Mouse (Mus musculus): Measurements from ENCODE around the gene Acer1. TPM values are rescaled to one million over a fixed set of nuclear protein-coding genes. Genes with fewer than 3 reads are reported as not detected.

Gene Acer1
- polyA plus RNA-seq (2016; fragmentation: Nextera tagmentation; extraction: Ambion mirVana) = not detected in 2 replicates

DNA sequence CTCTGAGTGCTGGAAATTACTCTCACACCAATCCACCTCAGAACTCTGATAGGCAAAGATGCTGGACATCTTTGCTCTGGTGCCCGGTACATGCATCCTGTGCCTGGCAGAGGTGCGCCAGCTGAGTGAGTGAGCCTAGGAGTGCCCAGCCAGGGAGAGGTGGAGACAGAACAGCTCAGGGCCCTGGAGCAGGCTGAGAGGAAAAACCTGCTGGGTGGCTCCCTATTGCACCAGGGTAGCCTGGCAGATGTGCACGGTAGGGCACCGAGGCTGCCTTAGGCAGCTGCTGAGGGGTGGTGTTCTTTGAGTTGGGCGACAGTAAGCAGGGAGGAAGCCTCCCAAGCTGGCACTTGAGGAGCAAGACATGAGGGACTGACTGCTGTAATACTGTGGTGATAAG lies at the start of gene Acer1:
TSS of gene Acer1 (minus strand) at position 114 of the 400 bp plus-strand sequence.
- H3K4me2 ChIP-seq = no peak within 1 kb of the TSS
- H3K4me3 ChIP-seq (replicated peaks) = no peak within 1 kb of the TSS
- H3K27ac ChIP-seq = no peak within 1 kb of the TSS
- H3K4me1 ChIP-seq = no peaks in the 10 kb centered on the region
- H3K9me3 ChIP-seq = no peaks in the 10 kb centered on the region
- ATAC-seq (ENCODE audit: low FRiP score) = no peak
- H3K27me3 ChIP-seq = peaks cover 3% of the 10 kb centered on the region; the same call in 1 of the 2 replicates
- no peaks in the 10 kb centered on the region for H3K36me3 ChIP-seq (replicated peaks)
- no peak within 1 kb of the TSS for H3K9ac ChIP-seq
- WGBS = 76% methylated on average over 5 of the region's 5 CpGs

DNA sequence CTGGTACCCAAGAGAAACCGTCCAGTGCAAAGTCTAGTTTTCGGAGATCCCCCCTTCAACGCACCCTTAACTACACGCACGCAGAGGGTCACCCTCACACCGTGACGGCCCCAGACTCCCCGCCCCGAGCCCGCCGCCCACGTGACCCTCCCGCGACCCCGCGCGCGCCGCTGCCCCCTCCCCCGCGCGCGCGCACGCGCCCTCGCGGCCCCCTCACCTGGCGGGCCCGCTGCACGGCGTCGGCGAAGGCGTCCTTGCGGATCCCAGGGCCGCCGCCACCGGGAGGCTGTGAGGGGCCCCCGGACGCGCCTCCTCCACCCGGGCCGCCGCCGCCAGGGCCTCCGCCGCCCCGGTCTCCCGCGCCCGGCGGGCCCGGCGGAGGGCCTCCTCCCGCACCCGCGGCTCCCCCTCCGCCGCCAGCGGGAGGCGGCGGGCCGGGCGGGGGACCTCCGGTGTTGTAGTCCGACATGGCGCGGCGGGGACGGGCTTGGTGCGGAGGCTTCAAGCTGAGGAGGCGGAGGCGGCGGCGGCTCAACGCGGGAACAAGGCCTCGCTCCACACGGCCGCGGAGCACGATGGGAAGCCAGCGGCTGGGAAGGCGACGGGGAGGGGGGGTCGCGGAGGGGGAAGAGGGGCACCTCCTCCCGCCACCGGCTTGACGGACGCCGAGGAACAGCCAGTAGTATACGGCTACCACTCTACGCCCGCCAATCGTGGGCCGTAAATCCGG lies 49.2 kb upstream of the Acer1 start, which contains the start of gene Khsrp:
TSS of gene Khsrp (minus strand) at position 592 of the 730 bp plus-strand sequence.
- peak; percentile 0; the same call in 1 of the 2 replicates for ATAC-seq (ENCODE audit: low FRiP score)
- peaks cover 26% of the 10 kb centered on the region for H3K4me1 ChIP-seq
- H3K27me3 ChIP-seq = no peaks in the 10 kb centered on the region; the same call in 1 of the 2 replicates
- 2% methylated on average over 74 of the region's 99 CpGs for WGBS
- peak within 1 kb of the TSS; percentile 96 for H3K27ac ChIP-seq
- H3K9me3 ChIP-seq = no peaks in the 10 kb centered on the region
- H3K9ac ChIP-seq = peak within 1 kb of the TSS; percentile 100
- H3K4me2 ChIP-seq = peak within 1 kb of the TSS; percentile 96
- H3K36me3 ChIP-seq (replicated peaks) = peaks cover 31% of the 10 kb centered on the region
- peak within 1 kb of the TSS; percentile 96 for H3K4me3 ChIP-seq (replicated peaks)

GRCm38 (mm10) chr17:57029691-57030090 lies 47.8 kb upstream of the Acer1 start:
- peaks cover 45% of the 10 kb centered on the region for H3K36me3 ChIP-seq (replicated peaks)
- 63% methylated on average over 8 of the region's 8 CpGs for WGBS

GRCm38 (mm10) chr17:57027471-57027870 lies 45.5 kb upstream of the Acer1 start:
- Histone ChIP-seq H3K4me1 (peaks cover 23% of the 10 kb centered on the region), H3K9me3 (no peaks in the 10 kb centered on the region), H3K27ac (no peak overlapping the region), H3K4me3 (replicated peaks) (no peak overlapping the region), H3K36me3 (replicated peaks) (peaks cover 67% of the 10 kb centered on the region), H3K27me3 (no peaks in the 10 kb centered on the region), H3K4me2 (no peak overlapping the region), H3K9ac (no peak overlapping the region)
- ATAC-seq (ENCODE audit: low FRiP score) = no peak
- WGBS = 94% methylated on average over 4 of the region's 4 CpGs

More at GRCm38 (mm10) chr17:57029691-57030090, 47.8 kb upstream of the Acer1 start:
- peak overlapping the region; percentile 100 for H3K9ac ChIP-seq
- no peak for ATAC-seq (ENCODE audit: low FRiP score)
- H3K27me3 ChIP-seq = no peaks in the 10 kb centered on the region
- H3K4me1 ChIP-seq = peaks cover 26% of the 10 kb centered on the region
- H3K4me2 ChIP-seq = peak overlapping the region; percentile 96
- H3K4me3 ChIP-seq (replicated peaks) = peak overlapping the region; percentile 96
- no peak overlapping the region for H3K27ac ChIP-seq
- no peaks in the 10 kb centered on the region for H3K9me3 ChIP-seq

- ATAC-seq (ENCODE audit: low FRiP score) = no peak
- Histone ChIP-seq H3K4me2 (no peak overlapping the region), H3K4me3 (replicated peaks) (no peak overlapping the region), H3K27me3 (no peaks in the 10 kb centered on the region), H3K27ac (no peak overlapping the region), H3K9ac (no peak overlapping the region), H3K4me1 (no peaks in the 10 kb centered on the region), H3K9me3 (no peaks in the 10 kb centered on the region), H3K36me3 (replicated peaks) (peaks cover 69% of the 10 kb centered on the region)
- WGBS = 89% methylated on average over 5 of the region's 5 CpGs
Observed at GRCm38 (mm10) chr17:57020960-57021359, 39.0 kb upstream of the Acer1 start.

DNA sequence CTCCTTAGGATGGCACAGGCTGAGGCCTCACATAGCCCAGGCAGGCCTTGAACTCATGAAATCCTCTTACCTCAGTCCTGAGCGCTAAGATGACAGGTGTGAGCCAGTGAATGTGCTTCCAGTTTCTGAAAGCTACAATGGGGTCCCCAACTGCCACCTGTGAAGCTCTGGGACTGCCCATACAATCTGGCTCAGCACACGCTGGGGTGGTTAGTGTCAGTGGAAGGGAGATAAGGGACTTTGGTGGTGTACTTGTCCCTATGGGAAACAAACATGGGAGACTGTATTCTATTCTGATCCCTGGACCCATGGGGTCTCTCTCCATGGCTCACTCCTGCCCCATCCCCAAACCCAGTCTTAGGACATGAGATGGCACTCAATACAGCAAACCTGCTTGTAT lies 37.8 kb upstream of the Acer1 start:
- Histone ChIP-seq H3K36me3 (replicated peaks) (peaks cover 56% of the 10 kb centered on the region), H3K4me3 (replicated peaks) (no peak overlapping the region), H3K4me2 (no peak overlapping the region), H3K9ac (no peak overlapping the region), H3K27ac (no peak overlapping the region), H3K4me1 (no peaks in the 10 kb centered on the region), H3K9me3 (no peaks in the 10 kb centered on the region), H3K27me3 (no peaks in the 10 kb centered on the region)
- ATAC-seq (ENCODE audit: low FRiP score) = no peak
- WGBS = 79% methylated on average over 2 of the region's 2 CpGs

- WGBS = 72% methylated on average over 13 of the region's 13 CpGs
- no peak for ATAC-seq (ENCODE audit: low FRiP score)
- Histone ChIP-seq H3K9me3 (no peaks in the 10 kb centered on the region), H3K4me2 (peak overlapping the region; percentile 86), H3K4me3 (replicated peaks) (peak overlapping the region; percentile 72), H3K27me3 (no peaks in the 10 kb centered on the region), H3K4me1 (peaks cover 24% of the 10 kb centered on the region), H3K9ac (peak overlapping the region; percentile 78; the same call in 1 of the 2 replicates), H3K27ac (peak overlapping the region; percentile 95), H3K36me3 (replicated peaks) (peaks cover 21% of the 10 kb centered on the region)
Observed at GRCm38 (mm10) chr17:57012245-57012795, 30.4 kb upstream of the Acer1 start.

DNA sequence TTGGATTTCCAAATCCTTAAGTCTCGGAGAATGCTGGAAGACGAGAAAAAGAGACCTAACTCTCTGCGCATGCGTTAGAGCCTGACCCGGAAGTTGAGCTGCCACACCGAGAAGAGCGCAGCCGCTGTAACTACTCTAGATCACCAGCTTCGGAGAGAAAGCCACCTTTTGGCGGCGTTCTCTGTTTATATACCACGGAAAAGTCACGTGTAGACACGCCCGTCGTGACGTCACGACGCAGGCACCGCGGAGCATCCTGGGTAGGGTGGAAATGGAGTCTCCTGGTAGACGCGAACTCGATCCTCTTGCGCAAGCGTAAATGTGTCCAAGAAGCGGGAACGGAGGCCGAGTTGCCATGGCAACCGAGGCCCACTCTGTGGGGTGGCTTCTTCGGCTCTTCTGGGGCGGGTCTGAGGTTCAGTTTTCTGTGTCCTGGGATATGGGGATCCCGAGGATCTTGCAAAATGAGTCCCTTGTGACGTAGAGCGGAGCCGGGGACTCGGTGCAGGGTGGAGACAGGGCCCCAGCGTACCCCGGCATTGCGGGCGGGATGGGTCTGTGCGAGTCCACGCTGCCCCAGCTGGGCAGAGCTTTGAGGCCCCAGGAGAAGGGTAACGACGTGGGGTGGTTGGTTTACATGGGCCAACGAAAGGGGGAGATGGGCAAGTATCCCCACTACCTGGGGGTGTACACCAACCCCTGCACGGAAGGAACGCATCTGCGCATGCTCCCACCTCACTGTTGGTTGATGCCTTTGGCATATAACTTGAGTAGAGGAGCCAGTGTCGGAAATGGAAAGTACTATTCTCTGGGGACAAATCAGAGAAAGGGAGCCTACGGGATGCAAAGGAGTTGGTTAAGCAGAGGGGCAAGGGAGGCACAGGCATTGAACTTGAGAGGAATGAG lies 29.6 kb upstream of the Acer1 start, which contains the start of the genes Gtf2f1 and Gm17949:
TSS of gene Gtf2f1 (minus strand) at position 53 of the 906 bp plus-strand sequence.
TSS of gene Gm17949 (plus strand) at position 234 of the 906 bp plus-strand sequence.
- peaks cover 24% of the 10 kb centered on the region for H3K4me1 ChIP-seq
- peaks cover 29% of the 10 kb centered on the region for H3K36me3 ChIP-seq (replicated peaks)
- peak; percentile 93 for ATAC-seq (ENCODE audit: low FRiP score)
- H3K9me3 ChIP-seq = no peaks in the 10 kb centered on the region
- no peaks in the 10 kb centered on the region for H3K27me3 ChIP-seq
- peak within 1 kb of the TSS; percentile 95 for H3K27ac ChIP-seq
- H3K4me3 ChIP-seq (replicated peaks) = peak within 1 kb of the TSS; percentile 72
- peak within 1 kb of the TSS; percentile 88 for H3K4me2 ChIP-seq
- H3K9ac ChIP-seq = peak within 1 kb of the TSS; percentile 81
- under 1% methylated on average over 51 of the region's 51 CpGs for WGBS

GRCm38 (mm10) chr17:57010911-57011235 lies 28.9 kb upstream of the Acer1 start:
- peak; percentile 54 for ATAC-seq (ENCODE audit: low FRiP score)
- peak overlapping the region; percentile 51 for H3K27ac ChIP-seq
- H3K9me3 ChIP-seq = no peaks in the 10 kb centered on the region
- H3K4me1 ChIP-seq = peaks cover 24% of the 10 kb centered on the region
- no peaks in the 10 kb centered on the region for H3K27me3 ChIP-seq
- H3K9ac ChIP-seq = peak overlapping the region; percentile 81
- H3K36me3 ChIP-seq (replicated peaks) = peaks cover 36% of the 10 kb centered on the region
- 1% methylated on average over 19 of the region's 19 CpGs for WGBS
- H3K4me3 ChIP-seq (replicated peaks) = peak overlapping the region; percentile 72
- H3K4me2 ChIP-seq = peak overlapping the region; percentile 88

GRCm38 (mm10) chr17:57007137-57007905 lies 25.4 kb upstream of the Acer1 start:
- no peaks in the 10 kb centered on the region for H3K9me3 ChIP-seq
- 93% methylated on average over 13 of the region's 13 CpGs for WGBS
- H3K27ac ChIP-seq = no peak overlapping the region
- H3K4me3 ChIP-seq (replicated peaks) = no peak overlapping the region
- peaks cover 20% of the 10 kb centered on the region for H3K4me1 ChIP-seq
- H3K9ac ChIP-seq = no peak overlapping the region
- peaks cover 70% of the 10 kb centered on the region for H3K36me3 ChIP-seq (replicated peaks)
- H3K27me3 ChIP-seq = no peaks in the 10 kb centered on the region
- ATAC-seq (ENCODE audit: low FRiP score) = no peak
- H3K4me2 ChIP-seq = no peak overlapping the region

DNA sequence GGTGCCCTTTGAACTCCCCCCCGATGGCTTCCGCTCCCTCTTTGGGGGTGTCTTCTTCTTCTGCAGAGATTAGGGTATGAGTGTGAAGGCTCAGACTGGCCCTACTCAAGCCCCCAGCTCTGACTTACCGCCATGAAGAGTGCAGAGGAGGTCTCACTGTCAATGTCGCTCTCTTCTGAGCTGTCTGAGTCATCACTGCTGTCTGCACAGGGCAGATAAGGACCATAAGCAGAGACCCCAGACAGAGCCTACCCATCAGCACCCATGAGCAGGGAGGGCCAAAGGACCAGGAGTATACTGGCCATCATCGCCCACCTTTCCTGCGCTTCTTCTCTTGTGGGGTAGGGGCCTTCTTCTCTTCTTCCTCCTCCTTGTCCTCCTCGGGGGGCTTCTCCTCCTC lies 22.1 kb upstream of the Acer1 start:
- peaks cover 75% of the 10 kb centered on the region for H3K36me3 ChIP-seq (replicated peaks)
- WGBS = 96% methylated on average over 7 of the region's 7 CpGs
- no peak overlapping the region for H3K9ac ChIP-seq
- no peak overlapping the region for H3K27ac ChIP-seq
- H3K27me3 ChIP-seq = no peaks in the 10 kb centered on the region
- H3K4me3 ChIP-seq (replicated peaks) = no peak overlapping the region
- no peak for ATAC-seq (ENCODE audit: low FRiP score)
- no peaks in the 10 kb centered on the region for H3K4me1 ChIP-seq
- no peak overlapping the region for H3K4me2 ChIP-seq
- H3K9me3 ChIP-seq = no peaks in the 10 kb centered on the region

All from forebrain, embryonic 12.5 days (tissue).